Comparison of ENCODE assay signal across 8 mouse cellular contexts in the genomic region with DNA sequence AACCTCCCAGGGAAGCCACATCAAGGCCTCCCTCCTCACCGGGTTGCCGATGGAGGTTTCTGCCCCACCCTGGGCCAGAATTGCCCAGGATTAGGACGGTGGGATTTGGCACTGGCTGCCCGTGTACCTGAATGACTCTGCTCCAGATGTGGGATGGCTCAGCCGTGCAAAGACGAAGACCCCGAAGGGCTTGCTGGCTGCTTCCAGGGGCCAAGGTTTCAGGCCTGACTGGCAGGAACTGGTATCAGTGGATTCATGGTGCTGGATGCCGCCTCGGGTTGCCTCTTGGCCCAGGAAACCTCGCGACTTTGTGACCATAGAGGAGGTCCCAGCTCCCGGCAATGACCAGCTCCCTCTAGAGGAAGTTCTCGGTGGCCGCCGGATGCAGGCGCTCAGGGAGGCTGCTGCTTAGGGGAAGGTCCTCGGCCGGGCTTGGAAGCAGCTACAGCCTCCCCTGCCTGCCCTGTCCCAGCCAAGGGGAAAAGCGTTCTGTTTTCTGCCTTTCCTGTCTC. TPM values are rescaled to one million over a fixed set of nuclear protein-coding genes. Genes with fewer than 3 reads are reported as not detected.
DNase-seq lines count a peak whose midpoint lies in the region; ATAC-seq lines count a peak whose summit lies in the region.

No protein-coding gene starts in this region.

- peak; percentile 68 for ATAC-seq in hindbrain, embryonic 13.5 days (ENCODE audit: low FRiP score)

- WGBS in hindbrain, embryonic 13.5 days = under 1% methylated on average over 19 of the region's 19 CpGs

- H3K27me3 ChIP-seq in hindbrain, embryonic 13.5 days = no peaks in the 10 kb centered on the region

- DNase-seq in Muller cell, postnatal 12 days (ENCODE audit: inconsistent ontology term) = peak; percentile 81
- peak; percentile 91 for DNase-seq in cerebellum, adult 9-11 months
- DNase-seq in frontal cortex, postnatal 10 days (ENCODE audit: low spot score in 2 of 2) = peak; percentile 80 to 88
- DNase-seq in layer of hippocampus, postnatal 25 days (ENCODE audit: extremely low spot score in 1 of 2, low spot score in 1 of 2) = peak; percentile 78 to 83
- DNase-seq in lung, postnatal 25 days (ENCODE audit: low spot score) = peak; percentile 94
- peak; percentile 89 for DNase-seq in retina, embryonic 14.5 days (ENCODE audit: low spot score)
- peak; percentile 92 for DNase-seq in thymus, postnatal 4 days

- H3K4me1 ChIP-seq in hindbrain, embryonic 13.5 days (replicated peaks) = peaks cover 23% of the 10 kb centered on the region

- H3K36me3 ChIP-seq in hindbrain, embryonic 13.5 days = peaks cover 25% of the 10 kb centered on the region

- H3K4me3 ChIP-seq in hindbrain, embryonic 13.5 days = peak overlapping the region; percentile 72

- peak overlapping the region; percentile 90 for H3K4me2 ChIP-seq in hindbrain, embryonic 13.5 days

- H3K27ac ChIP-seq in hindbrain, embryonic 13.5 days = peak overlapping the region; percentile 84

- no peaks in the 10 kb centered on the region for H3K9me3 ChIP-seq in hindbrain, embryonic 13.5 days

- peak overlapping the region; percentile 98 for H3K9ac ChIP-seq in hindbrain, embryonic 13.5 days

RNA-seq across cellular contexts. Expression of a gene that starts 0.5 kb away (rescaled TPM):
- polyA plus RNA-seq in hindbrain, embryonic 13.5 days (2015; fragmentation: Nextera tagmentation; extraction: Ambion mirVana) = 2.5 and 3.1 TPM in 2 replicates
- total RNA-seq in layer of hippocampus, postnatal 25 days (2021) = 10 to 100 TPM; 15.4 to 16.3 TPM

RNA-seq across cellular contexts. Expression of a gene that starts 28.8 kb away (rescaled TPM):
- polyA plus RNA-seq in hindbrain, embryonic 13.5 days (2015; fragmentation: Nextera tagmentation; extraction: Ambion mirVana) = 1.1 and 1.2 TPM in 2 replicates
- 1 to 10 TPM; 1.5 to 2.1 TPM for total RNA-seq in layer of hippocampus, postnatal 25 days (2021)

RNA-seq across cellular contexts. Expression of a gene that starts 55.4 kb away (rescaled TPM):
- polyA plus RNA-seq in hindbrain, embryonic 13.5 days (2015; fragmentation: Nextera tagmentation; extraction: Ambion mirVana) = 17.8 and 18.0 TPM in 2 replicates
- 10 to 100 TPM; 14.8 to 16.2 TPM for total RNA-seq in layer of hippocampus, postnatal 25 days (2021)

Comparison
In these comparisons a context has a peak if more than half of its experiments do, and no peak if none do; other contexts are left out.
1. Peak in every context shown above with its lines: DNase-seq, ATAC-seq, H3K4me3 ChIP-seq and H3K27ac ChIP-seq.